ENCODE assay signal across 23 mouse cellular contexts in the genomic region with DNA sequence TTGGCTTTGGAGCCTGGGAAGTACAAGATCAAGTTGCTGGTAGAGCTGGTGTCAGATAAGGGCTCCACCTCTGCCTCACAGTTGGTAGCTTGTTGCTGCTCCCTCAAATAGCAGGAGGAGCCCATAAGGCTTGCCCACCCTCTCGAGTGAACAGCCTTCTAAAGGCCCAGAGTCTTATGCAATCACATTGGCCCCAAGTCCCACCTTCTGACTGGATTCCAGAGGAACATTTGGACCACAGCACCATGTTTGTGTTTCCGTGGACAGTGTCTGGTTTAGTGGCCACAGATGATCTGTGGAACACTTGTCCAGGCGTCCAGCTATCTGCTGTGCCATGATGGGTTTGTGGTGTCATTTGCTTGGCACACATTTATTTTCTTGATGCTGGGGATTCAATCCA.
DNase-seq lines count a peak whose midpoint lies in the region; ATAC-seq and TF ChIP-seq lines count a peak whose summit lies in the region.
"Had no signal": no experiment of that assay in that cellular context is flagged by ENCODE, and none has a peak within 500 bp of the region (broad histone marks: within the 10 kb centered on the region; RNA-seq: fewer than 3 reads in every experiment).

No protein-coding gene starts in this region.

- H3K4me3 ChIP-seq in gastrocnemius, adult 2 months = no peak overlapping the region
- no peak overlapping the region for H3K4me3 ChIP-seq in heart, embryonic 10.5 days
- no peak overlapping the region for H3K4me3 ChIP-seq in heart, embryonic 11.5 days (ENCODE audit: low read depth, low read length)
- no peak overlapping the region for H3K4me3 ChIP-seq in kidney, adult 2 months (ENCODE audit: insufficient read depth, low read depth, low read length)
- no peak overlapping the region for H3K4me3 ChIP-seq in stomach, embryonic 16.5 days (replicated peaks; ENCODE audit: low read length)
- H3K4me3 ChIP-seq in stomach, postnatal 0 days (ENCODE audit: low read depth, low read length) = no peak overlapping the region
- H3K4me3 ChIP-seq: embryonic facial prominence, embryonic 13.5 days; forebrain, embryonic 12.5 days; hindbrain, embryonic 10.5 days; intestine, embryonic 15.5 days had no signal

- no peaks in the 10 kb centered on the region for H3K36me3 ChIP-seq in heart, embryonic 10.5 days
- no peaks in the 10 kb centered on the region for H3K36me3 ChIP-seq in heart, embryonic 11.5 days (ENCODE audit: control insufficient read depth, insufficient read depth, low read length)
- no peaks in the 10 kb centered on the region for H3K36me3 ChIP-seq in kidney, adult 2 months (ENCODE audit: control insufficient read depth, insufficient read depth, low read length)
- H3K36me3 ChIP-seq in stomach, embryonic 16.5 days (ENCODE audit: control insufficient read depth, insufficient read depth, low read length) = no peaks in the 10 kb centered on the region
- H3K36me3 ChIP-seq in stomach, postnatal 0 days (ENCODE audit: control insufficient read depth, insufficient read depth, low read length) = no peaks in the 10 kb centered on the region
- H3K36me3 ChIP-seq: embryonic facial prominence, embryonic 13.5 days; forebrain, embryonic 12.5 days; G1E; hindbrain, embryonic 10.5 days; intestine, embryonic 15.5 days had no signal

- TF ChIP-seq POLR2A in kidney, adult 2 months (IDR thresholded peaks at IDR 0.05; ENCODE audit: low read depth, low read length) = no peak

- no peak for DNase-seq in gastrocnemius, adult 2 months
- DNase-seq in gastrocnemius, adult 18-20 months (ENCODE audit: low spot score) = no peak
- DNase-seq in heart, embryonic 10.5 days (ENCODE audit: low spot score) = no peak
- no peak for DNase-seq in kidney, adult 2 months
- DNase-seq in kidney, adult 8-10 months = no peak
- DNase-seq in stomach, postnatal 0 days (ENCODE audit: low spot score) = no peak
- DNase-seq: adrenal gland, postnatal 10 days; B cell, adult 2 months; cerebellum, adult 18-20 months; cerebellum, adult 9-11 months; cerebellum, postnatal 36 days; gastrocnemius, postnatal 25 days; kidney, adult 18-20 months had no signal

- H3K9me3 ChIP-seq in heart, embryonic 10.5 days = no peaks in the 10 kb centered on the region
- H3K9me3 ChIP-seq in heart, embryonic 11.5 days (replicated peaks; ENCODE audit: control insufficient read depth, low read length) = no peaks in the 10 kb centered on the region
- H3K9me3 ChIP-seq in stomach, embryonic 16.5 days (replicated peaks; ENCODE audit: control insufficient read depth, low read length) = no peaks in the 10 kb centered on the region
- no peaks in the 10 kb centered on the region for H3K9me3 ChIP-seq in stomach, postnatal 0 days (ENCODE audit: control insufficient read depth, low read length)
- H3K9me3 ChIP-seq: embryonic facial prominence, embryonic 13.5 days; forebrain, embryonic 12.5 days; hindbrain, embryonic 10.5 days; intestine, embryonic 15.5 days had no signal

- TF ChIP-seq EP300 in stomach, postnatal 0 days (optimal IDR thresholded peaks at IDR 0.05) = no peak

- H3K4me2 ChIP-seq in heart, embryonic 11.5 days = no peak overlapping the region
- no peak overlapping the region for H3K4me2 ChIP-seq in stomach, embryonic 16.5 days (ENCODE audit: low read depth, low read length)
- H3K4me2 ChIP-seq in stomach, postnatal 0 days (replicated peaks; ENCODE audit: low read depth) = no peak overlapping the region
- H3K4me2 ChIP-seq: embryonic facial prominence, embryonic 13.5 days; forebrain, embryonic 12.5 days; hindbrain, embryonic 14.5 days; intestine, embryonic 15.5 days had no signal

- no peak for TF ChIP-seq CTCF in gastrocnemius, adult 2 months (IDR thresholded peaks at IDR 0.05)
- no peak for TF ChIP-seq CTCF in kidney, adult 2 months (conservative IDR thresholded peaks at IDR 0.05; ENCODE audit: insufficient read depth, insufficient read length, low read depth, low read length)
- TF ChIP-seq CTCF in stomach, postnatal 0 days (IDR thresholded peaks at IDR 0.05; ENCODE audit: low read depth) = no peak

- H3K4me1 ChIP-seq in heart, embryonic 10.5 days = peaks cover 36% of the 10 kb centered on the region
- peaks cover 15% of the 10 kb centered on the region; the same call in 1 of the 2 replicates for H3K4me1 ChIP-seq in heart, embryonic 11.5 days (ENCODE audit: control insufficient read depth, insufficient read depth, low read length)
- peaks cover 9% of the 10 kb centered on the region; the same call in 1 of the 2 replicates for H3K4me1 ChIP-seq in kidney, adult 2 months (ENCODE audit: control insufficient read depth, insufficient read depth, low read length)
- H3K4me1 ChIP-seq in stomach, embryonic 16.5 days (ENCODE audit: control insufficient read depth, insufficient read depth, low read length) = peaks cover 6% of the 10 kb centered on the region; the same call in 1 of the 2 replicates
- H3K4me1 ChIP-seq in stomach, postnatal 0 days (replicated peaks; ENCODE audit: control insufficient read depth, insufficient read depth) = no peaks in the 10 kb centered on the region
- H3K4me1 ChIP-seq: intestine, embryonic 15.5 days had no signal

- intact Hi-C loops in gastrocnemius, adult 2 months (cut with DNase I) = loop anchor here (5.0 kb wide), 1 partner anchor 36 kb away; no protein-coding TSS in a partner anchor

- 75% methylated on average over 3 of the region's 3 CpGs for WGBS in heart, embryonic 10.5 days
- WGBS in heart, embryonic 11.5 days (ENCODE audit: insufficient replicate concordance) = 70% methylated on average over 3 of the region's 3 CpGs
- 83% methylated on average over 3 of the region's 3 CpGs for WGBS in kidney, adult 2 months
- WGBS in stomach, embryonic 16.5 days = 78% methylated on average over 3 of the region's 3 CpGs
- 74% methylated on average over 3 of the region's 3 CpGs for WGBS in stomach, postnatal 0 days

- no peaks in the 10 kb centered on the region for H3K27me3 ChIP-seq in heart, embryonic 10.5 days (ENCODE audit: insufficient read depth, poor library complexity, severe bottlenecking)
- no peaks in the 10 kb centered on the region for H3K27me3 ChIP-seq in heart, embryonic 11.5 days (ENCODE audit: control insufficient read depth, insufficient read depth, low read length)
- no peaks in the 10 kb centered on the region for H3K27me3 ChIP-seq in kidney, adult 2 months (replicated peaks; ENCODE audit: control insufficient read depth, insufficient read depth, low read length)
- H3K27me3 ChIP-seq in stomach, embryonic 16.5 days (ENCODE audit: control insufficient read depth, insufficient read depth, low read length) = no peaks in the 10 kb centered on the region
- no peaks in the 10 kb centered on the region for H3K27me3 ChIP-seq in stomach, postnatal 0 days (ENCODE audit: control insufficient read depth, insufficient read depth, low read length)
- H3K27me3 ChIP-seq: embryonic facial prominence, embryonic 13.5 days; forebrain, embryonic 12.5 days; intestine, embryonic 15.5 days had no signal

- H3K9ac ChIP-seq in heart, embryonic 11.5 days (ENCODE audit: low read depth, low read length) = no peak overlapping the region
- H3K9ac ChIP-seq in stomach, embryonic 16.5 days (ENCODE audit: low read length) = no peak overlapping the region
- H3K9ac ChIP-seq in stomach, postnatal 0 days (ENCODE audit: low read length) = no peak overlapping the region
- H3K9ac ChIP-seq: embryonic facial prominence, embryonic 13.5 days; forebrain, embryonic 12.5 days; hindbrain, embryonic 14.5 days; intestine, embryonic 15.5 days had no signal

- peak overlapping the region; percentile 80 for H3K27ac ChIP-seq in gastrocnemius, adult 2 months
- peak overlapping the region; percentile 84; the same call in 1 of the 2 replicates for H3K27ac ChIP-seq in heart, embryonic 10.5 days
- no peak overlapping the region for H3K27ac ChIP-seq in heart, embryonic 11.5 days (ENCODE audit: low read depth, low read length)
- peak overlapping the region; percentile 62 for H3K27ac ChIP-seq in kidney, adult 2 months (ENCODE audit: insufficient read depth, low read depth, low read length)
- H3K27ac ChIP-seq in stomach, embryonic 16.5 days (ENCODE audit: low read length) = peak overlapping the region; percentile 22; the same call in 1 of the 2 replicates
- no peak overlapping the region for H3K27ac ChIP-seq in stomach, postnatal 0 days (replicated peaks)
- H3K27ac ChIP-seq: embryonic facial prominence, embryonic 13.5 days; hindbrain, embryonic 14.5 days; intestine, embryonic 15.5 days had no signal

- no peak for ATAC-seq in heart, embryonic 11.5 days (replicated peaks; ENCODE audit: insufficient number of reproducible peaks, low FRiP score, low TSS enrichment)
- ATAC-seq in stomach, embryonic 16.5 days (ENCODE audit: insufficient read depth, low FRiP score) = no peak
- no peak for ATAC-seq in stomach, postnatal 0 days (ENCODE audit: low FRiP score, low TSS enrichment)
- ATAC-seq: CD4-positive, CD25-positive, alpha-beta regulatory T cell, adult 4 months; forebrain, embryonic 16.5 days; intestine, embryonic 15.5 days had no signal

Comparison
In these comparisons a context has a peak if more than half of its experiments do, and no peak if none do; other contexts are left out.
1. H3K27ac ChIP-seq: peak in gastrocnemius, adult 2 months (single experiment), heart, embryonic 10.5 days (single experiment), kidney, adult 2 months (single experiment) and stomach, embryonic 16.5 days (single experiment); none in heart, embryonic 11.5 days (single experiment) and stomach, postnatal 0 days (single experiment).